Mouse (Mus musculus): ENCODE measurements around the gene Vmn1r183. TPM values are rescaled to one million over a fixed set of nuclear protein-coding genes. Genes with fewer than 3 reads are reported as not detected.
"Not testable (repeated sequence)": the region's sequence is repeated elsewhere in the genome, so short reads cannot be mapped to it uniquely, and the experiment has no call there.

Vmn1r183 gene
- polyA plus RNA-seq (2015; fragmentation: Nextera tagmentation; extraction: Ambion mirVana), result not detected in 2 replicates

GRCm38 (mm10) chr7:24052660-24053304 is at the start of gene Vmn1r183:
TSS of gene Vmn1r183 (plus strand) at chr7:24053254.
- Histone ChIP-seq H3K9ac (no peak within 1 kb of the TSS), H3K27me3 (no peaks in the 10 kb centered on the region), H3K4me3 (no peak within 1 kb of the TSS), H3K36me3 (no peaks in the 10 kb centered on the region), H3K9me3 (no peaks in the 10 kb centered on the region), H3K4me1 (replicated peaks) (no peaks in the 10 kb centered on the region), H3K4me2 (no peak within 1 kb of the TSS), H3K27ac (replicated peaks) (no peak within 1 kb of the TSS)
- ATAC-seq (ENCODE audit: low read depth), result no peak
- 76% methylated on average over 4 of the region's 4 CpGs for WGBS

GRCm38 (mm10) chr7:24074424-24074823 is 21.4 kb downstream of the Vmn1r183 start:
- H3K27me3 ChIP-seq; H3K27ac ChIP-seq (replicated peaks); H3K4me2 ChIP-seq; H3K9ac ChIP-seq; ATAC-seq (ENCODE audit: low read depth); H3K36me3 ChIP-seq; H3K4me1 ChIP-seq (replicated peaks); H3K4me3 ChIP-seq; H3K9me3 ChIP-seq: not testable (repeated sequence)
- 32% methylated on average over 1 of the region's 1 CpGs for WGBS

DNA sequence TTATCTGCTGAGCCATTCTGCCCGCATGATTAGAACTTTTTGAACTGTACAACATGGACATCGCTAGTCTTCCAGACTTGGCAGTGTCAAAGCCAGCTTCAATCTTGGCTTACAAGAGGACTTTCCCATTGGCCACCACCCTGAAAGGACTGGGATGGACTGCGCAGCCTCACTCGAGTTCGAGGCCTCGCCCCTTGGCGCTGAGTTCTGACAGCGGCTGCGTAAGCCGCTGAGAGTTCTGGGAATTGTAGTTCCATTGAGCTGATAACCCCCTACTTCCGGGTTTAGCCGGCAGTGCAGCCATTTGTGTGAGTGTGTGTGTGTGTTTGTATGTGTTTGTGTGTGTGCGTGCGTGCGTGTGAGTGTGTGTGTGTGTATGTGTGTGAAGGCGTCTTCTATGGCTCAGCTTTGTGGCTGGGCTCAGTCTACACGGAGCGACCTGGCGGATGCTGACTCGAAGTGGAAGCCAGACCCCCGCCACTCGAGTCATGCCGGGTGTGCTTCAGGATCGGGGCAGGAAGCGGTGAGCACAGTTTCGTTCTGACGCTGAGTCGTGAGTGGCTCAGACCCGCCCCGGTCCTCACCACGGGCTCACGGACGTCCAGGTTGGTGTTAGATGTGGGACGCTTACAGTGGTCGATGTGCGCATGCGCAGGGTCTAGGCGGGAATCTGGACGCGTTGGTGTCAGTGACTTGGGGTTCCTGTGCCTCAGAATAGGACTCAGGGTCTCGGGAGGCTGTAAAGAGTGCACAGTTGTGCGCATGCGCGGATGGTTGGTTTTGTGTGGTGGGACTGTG is 28.8 kb downstream of the Vmn1r183 start, which contains the start of gene Zfp180:
Gene Zfp180, plus strand, starts transcription at position 291 of the 798 bp plus-strand sequence.
- peaks cover 9% of the 10 kb centered on the region; the same call in 1 of the 2 replicates for H3K9me3 ChIP-seq
- peak; percentile 97 for ATAC-seq (ENCODE audit: low read depth)
- peak within 1 kb of the TSS; percentile 84 for H3K27ac ChIP-seq (replicated peaks)
- H3K36me3 ChIP-seq, result peaks cover 27% of the 10 kb centered on the region
- H3K4me2 ChIP-seq, result peak within 1 kb of the TSS; percentile 86
- H3K9ac ChIP-seq, result peak within 1 kb of the TSS; percentile 75
- 17% methylated on average over 44 of the region's 44 CpGs for WGBS
- H3K4me1 ChIP-seq (replicated peaks), result peaks cover 19% of the 10 kb centered on the region
- H3K27me3 ChIP-seq, result peaks cover 3% of the 10 kb centered on the region; the same call in 1 of the 2 replicates
- peak within 1 kb of the TSS; percentile 66 for H3K4me3 ChIP-seq

DNA sequence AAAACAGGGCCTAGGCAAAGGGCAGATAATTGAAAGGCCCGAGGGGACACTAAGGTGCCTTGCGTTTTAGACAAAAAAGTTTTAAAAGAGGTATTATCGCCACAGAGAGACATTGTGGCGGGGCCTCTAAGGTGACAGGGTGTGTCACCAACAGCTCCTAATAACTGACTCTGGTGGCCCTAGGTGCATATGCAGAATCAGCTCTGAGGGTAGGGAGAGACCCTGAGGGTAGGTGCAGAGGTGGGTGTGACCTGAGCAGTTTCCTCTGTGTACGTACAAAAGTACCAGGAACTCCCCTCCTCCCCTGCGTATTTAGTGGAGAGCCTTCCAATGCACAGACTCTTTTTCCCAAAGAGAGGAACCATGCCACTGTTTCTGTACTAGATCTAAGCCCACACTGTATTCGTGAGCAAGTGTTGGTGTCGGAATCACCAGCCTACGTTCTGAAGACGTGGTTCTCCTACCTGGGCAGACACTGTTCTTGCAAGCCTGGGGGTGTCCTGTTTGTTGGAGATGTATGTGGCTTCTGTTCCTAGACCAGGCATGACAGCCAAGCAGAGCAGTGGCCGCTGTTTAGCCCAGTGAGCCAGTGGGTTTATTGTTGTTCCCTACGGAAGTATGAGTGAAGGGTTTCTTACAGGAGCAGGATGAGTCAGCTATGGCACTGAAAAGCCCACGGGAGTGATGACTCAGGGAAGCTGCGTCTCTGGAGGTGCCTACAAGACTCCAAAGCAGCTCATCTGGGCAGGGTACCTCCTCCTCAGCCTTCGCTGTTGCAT is 29.6 kb downstream of the Vmn1r183 start:
- Histone ChIP-seq H3K4me2 (peak overlapping the region; percentile 86), H3K27ac (replicated peaks) (peak overlapping the region; percentile 84), H3K36me3 (peaks cover 35% of the 10 kb centered on the region), H3K9me3 (peaks cover 17% of the 10 kb centered on the region; the same call in 1 of the 2 replicates), H3K4me3 (peak overlapping the region; percentile 66), H3K27me3 (peaks cover 3% of the 10 kb centered on the region; the same call in 1 of the 2 replicates), H3K4me1 (replicated peaks) (peaks cover 19% of the 10 kb centered on the region), H3K9ac (peak overlapping the region; percentile 75)
- 55% methylated on average over 15 of the region's 15 CpGs for WGBS
- peak; percentile 33 for ATAC-seq (ENCODE audit: low read depth)

DNA sequence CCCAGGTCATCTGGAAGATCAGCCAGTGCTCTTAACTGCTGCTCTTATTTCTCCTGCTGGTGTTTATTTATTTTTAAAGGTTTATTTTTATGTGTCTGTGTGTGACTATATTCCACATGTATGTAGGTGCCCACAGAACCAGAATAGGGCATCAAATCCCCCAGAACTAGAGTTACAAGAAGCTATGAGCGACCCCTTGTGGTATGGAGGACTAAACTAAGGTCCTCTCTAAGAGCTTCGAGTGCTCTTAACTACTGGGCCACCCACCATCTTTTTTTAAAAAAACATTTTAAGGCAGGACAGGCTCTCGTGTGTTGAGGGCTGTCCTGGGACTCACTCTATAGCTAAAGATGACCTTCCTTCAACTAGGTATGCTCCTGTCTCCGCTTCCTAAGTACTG is 33.8 kb downstream of the Vmn1r183 start:
- 97% methylated on average over 4 of the region's 4 CpGs for WGBS
- H3K9me3 ChIP-seq, result peaks cover 40% of the 10 kb centered on the region
- H3K4me3 ChIP-seq, result no peak overlapping the region
- H3K27ac ChIP-seq (replicated peaks), result no peak overlapping the region
- no peak overlapping the region for H3K4me2 ChIP-seq
- ATAC-seq (ENCODE audit: low read depth), result no peak
- H3K9ac ChIP-seq, result no peak overlapping the region
- H3K4me1 ChIP-seq (replicated peaks), result peaks cover 14% of the 10 kb centered on the region
- peaks cover 53% of the 10 kb centered on the region for H3K36me3 ChIP-seq
- no peaks in the 10 kb centered on the region for H3K27me3 ChIP-seq

DNA sequence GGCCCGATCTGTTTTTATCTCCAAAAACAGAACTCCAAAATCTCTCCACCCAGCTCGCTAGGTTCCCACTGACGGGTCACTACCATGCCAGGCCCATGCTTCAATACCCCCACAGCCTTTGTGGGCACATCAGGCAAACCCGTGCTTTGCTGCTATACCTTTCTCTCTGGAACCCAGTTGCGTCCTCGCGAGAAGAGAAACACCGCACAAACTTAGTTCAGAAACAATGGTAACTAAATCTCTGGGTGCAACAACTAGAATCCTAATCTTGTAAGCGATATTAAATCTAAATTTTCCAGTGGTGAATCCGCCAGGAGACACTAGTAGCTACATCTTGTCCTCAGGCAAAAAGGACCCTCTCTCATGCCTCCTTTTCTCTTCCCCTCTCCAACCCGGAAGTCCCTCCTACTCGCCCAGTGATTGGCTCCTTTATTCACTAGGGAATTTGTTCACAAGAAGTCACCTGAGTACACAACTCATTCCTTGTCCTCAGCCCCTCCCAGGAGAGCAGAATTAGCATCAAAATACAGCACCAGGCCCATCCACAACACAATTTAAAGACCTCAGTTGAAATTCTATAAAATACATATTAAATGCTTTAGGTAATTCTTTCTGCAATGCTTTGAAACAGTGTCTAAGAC is 34.6 kb downstream of the Vmn1r183 start:
- WGBS, result 98% methylated on average over 12 of the region's 12 CpGs
- no peaks in the 10 kb centered on the region for H3K27me3 ChIP-seq
- no peak overlapping the region for H3K4me2 ChIP-seq
- peaks cover 56% of the 10 kb centered on the region for H3K36me3 ChIP-seq
- H3K4me1 ChIP-seq (replicated peaks), result peaks cover 11% of the 10 kb centered on the region
- H3K4me3 ChIP-seq, result no peak overlapping the region
- H3K9ac ChIP-seq, result no peak overlapping the region
- H3K9me3 ChIP-seq, result peaks cover 42% of the 10 kb centered on the region
- H3K27ac ChIP-seq (replicated peaks), result no peak overlapping the region
- no peak for ATAC-seq (ENCODE audit: low read depth)

DNA sequence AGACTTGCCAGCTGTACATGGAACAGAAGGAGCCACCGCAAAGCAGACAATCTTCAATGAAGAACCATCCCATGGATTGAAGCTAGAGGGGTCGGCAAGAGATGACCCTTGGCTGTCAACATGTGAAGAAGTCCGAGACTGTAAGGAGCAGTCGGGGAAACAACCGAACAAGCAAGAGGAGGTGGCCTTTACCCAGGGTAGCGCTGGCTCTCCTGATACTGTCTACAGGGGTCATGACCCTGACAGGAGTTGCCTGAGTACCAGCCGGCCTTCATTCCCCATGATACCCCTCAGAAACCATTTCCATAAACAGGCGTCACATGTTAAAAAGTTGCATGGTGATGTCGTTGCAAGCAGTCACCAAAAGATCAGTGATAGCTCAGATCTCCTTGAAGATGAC is 51.3 kb downstream of the Vmn1r183 start:
- no peak overlapping the region for H3K9ac ChIP-seq
- H3K9me3 ChIP-seq, result peaks cover 99% of the 10 kb centered on the region
- no peak overlapping the region for H3K27ac ChIP-seq (replicated peaks)
- H3K4me3 ChIP-seq, result no peak overlapping the region
- no peaks in the 10 kb centered on the region for H3K27me3 ChIP-seq
- peaks cover 100% of the 10 kb centered on the region for H3K36me3 ChIP-seq
- whole genome bisulfite sequencing, result 97% methylated on average over 9 of the region's 9 CpGs
- H3K4me2 ChIP-seq, result no peak overlapping the region
- ATAC-seq (ENCODE audit: low read depth), result no peak
- H3K4me1 ChIP-seq (replicated peaks), result no peaks in the 10 kb centered on the region

GRCm38 (mm10) chr7:24105144-24105703 is 52.2 kb downstream of the Vmn1r183 start:
- Histone ChIP-seq H3K9me3 (peaks cover 99% of the 10 kb centered on the region), H3K27ac (replicated peaks) (no peak overlapping the region), H3K4me1 (replicated peaks) (no peaks in the 10 kb centered on the region), H3K27me3 (no peaks in the 10 kb centered on the region), H3K4me2 (no peak overlapping the region), H3K4me3 (no peak overlapping the region), H3K36me3 (peaks cover 97% of the 10 kb centered on the region), H3K9ac (no peak overlapping the region)
- 95% methylated on average over 18 of the region's 18 CpGs for WGBS
- no peak for ATAC-seq (ENCODE audit: low read depth)

DNA sequence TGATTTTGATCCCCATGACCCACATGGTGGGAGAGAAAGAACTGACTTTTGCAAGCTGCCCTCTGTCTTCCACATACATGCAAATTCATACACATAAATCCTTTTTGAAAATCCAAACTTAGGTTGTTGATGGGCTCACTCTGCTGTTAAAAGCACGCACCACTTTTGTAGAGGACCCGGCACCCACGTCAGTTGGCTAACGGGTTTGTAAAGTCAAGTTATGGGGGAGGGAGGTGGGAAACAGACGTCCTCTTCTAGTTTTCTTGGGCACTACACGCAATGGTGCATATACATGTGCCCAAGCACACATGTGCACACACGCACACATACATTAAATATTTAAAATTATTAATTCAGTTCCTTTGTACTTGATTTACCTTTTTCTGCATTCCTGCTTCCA is 57.8 kb downstream of the Vmn1r183 start:
- Histone ChIP-seq H3K36me3 (peaks cover 41% of the 10 kb centered on the region), H3K27me3 (no peaks in the 10 kb centered on the region), H3K9ac (no peak overlapping the region), H3K4me1 (replicated peaks) (peaks cover 9% of the 10 kb centered on the region), H3K4me3 (no peak overlapping the region), H3K4me2 (no peak overlapping the region), H3K9me3 (peaks cover 43% of the 10 kb centered on the region), H3K27ac (replicated peaks) (no peak overlapping the region)
- WGBS, result 97% methylated on average over 7 of the region's 7 CpGs
- ATAC-seq (ENCODE audit: low read depth), result no peak

DNA sequence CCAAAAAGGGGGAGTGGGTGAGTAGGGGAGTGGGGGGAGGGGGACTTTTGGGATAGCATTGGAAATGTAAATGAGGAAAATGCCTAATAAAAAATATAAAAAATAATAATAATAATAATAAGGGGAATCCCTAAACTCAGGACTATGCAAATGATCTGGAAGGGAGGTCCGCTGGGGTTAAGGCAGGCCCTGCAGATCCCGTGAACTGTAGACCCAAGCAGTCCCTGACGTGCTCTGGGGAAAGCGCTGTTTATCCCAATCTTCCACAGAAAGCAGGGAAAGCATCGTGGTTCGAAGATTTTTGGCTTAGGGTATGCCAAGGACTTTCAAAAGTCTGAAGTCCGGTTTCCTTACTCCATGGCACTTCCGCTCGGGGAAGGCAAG is 58.7 kb downstream of the Vmn1r183 start:
- no peak overlapping the region for H3K27ac ChIP-seq (replicated peaks)
- H3K4me1 ChIP-seq (replicated peaks), result peaks cover 9% of the 10 kb centered on the region
- peak; percentile 84 for ATAC-seq (ENCODE audit: low read depth)
- peak overlapping the region; percentile 73 for H3K4me3 ChIP-seq
- peak overlapping the region; percentile 61 for H3K9ac ChIP-seq
- WGBS, result 4% methylated on average over 9 of the region's 9 CpGs
- H3K9me3 ChIP-seq, result peaks cover 33% of the 10 kb centered on the region
- H3K27me3 ChIP-seq, result no peaks in the 10 kb centered on the region
- H3K36me3 ChIP-seq, result peaks cover 32% of the 10 kb centered on the region
- H3K4me2 ChIP-seq, result peak overlapping the region; percentile 83

GRCm38 (mm10) chr7:24112156-24112856 is 59.3 kb downstream of the Vmn1r183 start, which contains the start of gene Zfp112:
TSS of gene Zfp112 (plus strand) at chr7:24112314.
- 1% methylated on average over 23 of the region's 23 CpGs for WGBS
- H3K27me3 ChIP-seq, result no peaks in the 10 kb centered on the region
- peak within 1 kb of the TSS; percentile 69 for H3K27ac ChIP-seq (replicated peaks)
- H3K9ac ChIP-seq, result peak within 1 kb of the TSS; percentile 89
- peak; percentile 97 for ATAC-seq (ENCODE audit: low read depth)
- peak within 1 kb of the TSS; percentile 83 for H3K4me2 ChIP-seq
- H3K9me3 ChIP-seq, result peaks cover 28% of the 10 kb centered on the region
- H3K4me1 ChIP-seq (replicated peaks), result peaks cover 9% of the 10 kb centered on the region
- peak within 1 kb of the TSS; percentile 73 for H3K4me3 ChIP-seq
- peaks cover 26% of the 10 kb centered on the region for H3K36me3 ChIP-seq
